ENCODE assay signal across 8 mouse cellular contexts in the genomic region with DNA sequence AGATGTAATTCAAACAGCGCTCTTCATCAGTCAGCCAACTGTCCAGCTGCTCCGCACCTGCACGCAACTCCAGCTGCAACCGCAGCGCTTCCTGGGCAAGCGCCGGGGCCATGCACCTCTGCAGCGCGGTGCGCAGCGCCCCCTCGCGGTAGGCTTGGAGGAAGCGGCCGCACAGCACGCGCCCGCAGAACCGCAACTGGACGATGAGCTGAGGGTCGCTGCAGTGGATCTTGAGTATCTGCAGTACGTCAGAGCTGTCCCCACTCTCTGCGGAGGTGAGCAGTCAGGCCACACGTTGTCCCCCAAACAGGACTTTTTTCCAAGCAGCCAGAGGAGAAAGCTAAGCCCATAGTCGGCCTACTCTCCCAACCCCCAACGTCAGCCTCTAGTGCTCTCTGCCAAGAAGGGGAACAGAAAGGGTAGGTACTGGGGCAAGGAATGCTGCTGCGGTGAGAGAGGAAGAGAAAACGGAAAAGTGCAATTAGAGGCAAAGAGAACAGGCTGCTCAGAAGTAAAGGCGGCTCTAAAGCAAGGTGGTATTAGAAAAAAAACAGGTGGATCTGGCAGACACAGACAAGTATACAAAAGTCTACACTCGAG. TPM values are rescaled to one million over a fixed set of nuclear protein-coding genes. Genes with fewer than 3 reads are reported as not detected.
DNase-seq lines count a peak whose midpoint lies in the region; ATAC-seq and TF ChIP-seq lines count a peak whose summit lies in the region.

No protein-coding gene starts in this region.

- peak; percentile 88 for DNase-seq in ZHBTc4 (ENCODE audit: low read depth, low spot score)
- DNase-seq in cerebellum, adult 9-10 months = peak; percentile 68
- peak; percentile 79 for DNase-seq in forebrain, postnatal 0 days
- DNase-seq in left cerebral cortex, postnatal 4 days = peak; percentile 77
- peak; percentile 76 for DNase-seq in right cerebral cortex, postnatal 14 days
- peak; percentile 68 for DNase-seq in yolk sac, embryonic 10.5 days (ENCODE audit: low spot score)

- peak; percentile 97 for TF ChIP-seq CTCF in forebrain, postnatal 0 days (IDR thresholded peaks at IDR 0.05; ENCODE audit: low read depth)

- H3K27ac ChIP-seq in forebrain, postnatal 0 days (ENCODE audit: low read depth, low read length) = no peak overlapping the region
- H3K27ac ChIP-seq in hindbrain, embryonic 13.5 days = no peak overlapping the region

- ATAC-seq in forebrain, postnatal 0 days = peak; percentile 62
- peak; percentile 46 for ATAC-seq in hindbrain, embryonic 13.5 days (ENCODE audit: low FRiP score)
- ATAC-seq in megakaryocyte-erythroid progenitor cell, adult 5-6 weeks (replicated peaks; ENCODE audit: low FRiP score, low TSS enrichment, poor library complexity, severe bottlenecking) = peak; percentile 46

- intact Hi-C loops in left cerebral cortex, postnatal 4 days (cut with DNase I) = no loop called here

- peak overlapping the region; percentile 33; the same call in 1 of the 2 replicates for H3K9ac ChIP-seq in forebrain, postnatal 0 days
- peak overlapping the region; percentile 63 for H3K9ac ChIP-seq in hindbrain, embryonic 13.5 days

- no peaks in the 10 kb centered on the region for H3K9me3 ChIP-seq in forebrain, postnatal 0 days (ENCODE audit: low read length)
- no peaks in the 10 kb centered on the region for H3K9me3 ChIP-seq in hindbrain, embryonic 13.5 days

- peaks cover 48% of the 10 kb centered on the region for H3K27me3 ChIP-seq in forebrain, postnatal 0 days (ENCODE audit: insufficient read depth, low read length)
- H3K27me3 ChIP-seq in hindbrain, embryonic 13.5 days = peaks cover 94% of the 10 kb centered on the region

- H3K4me3 ChIP-seq in forebrain, postnatal 0 days (ENCODE audit: low read depth, low read length) = peak overlapping the region; percentile 36
- H3K4me3 ChIP-seq in hindbrain, embryonic 13.5 days = peak overlapping the region; percentile 41

- peak overlapping the region; percentile 64 for H3K4me2 ChIP-seq in forebrain, postnatal 0 days (ENCODE audit: low read depth)
- peak overlapping the region; percentile 71 for H3K4me2 ChIP-seq in hindbrain, embryonic 13.5 days

- WGBS in forebrain, postnatal 0 days = 3% methylated on average over 30 of the region's 30 CpGs
- 5% methylated on average over 30 of the region's 30 CpGs for WGBS in hindbrain, embryonic 13.5 days

- H3K4me1 ChIP-seq in forebrain, postnatal 0 days (ENCODE audit: insufficient read depth) = peaks cover 2% of the 10 kb centered on the region
- peaks cover 31% of the 10 kb centered on the region for H3K4me1 ChIP-seq in hindbrain, embryonic 13.5 days (replicated peaks)

- no peaks in the 10 kb centered on the region for H3K36me3 ChIP-seq in forebrain, postnatal 0 days (ENCODE audit: insufficient read depth)
- no peaks in the 10 kb centered on the region for H3K36me3 ChIP-seq in hindbrain, embryonic 13.5 days

RNA-seq across cellular contexts. Expression of a gene that starts 4.6 kb away (rescaled TPM):
- 14.7 and 23.9 TPM in 2 replicates for total RNA-seq in forebrain, postnatal 0 days (2014; rRNA removed)
- polyA plus RNA-seq in forebrain, postnatal 0 days (2015; fragmentation: Nextera tagmentation; extraction: Ambion mirVana) = 14.0 and 20.9 TPM in 2 replicates
- 19.9 and 21.1 TPM in 2 replicates for polyA plus RNA-seq in hindbrain, embryonic 13.5 days (2015; fragmentation: Nextera tagmentation; extraction: Ambion mirVana)
- 10 to 100 TPM in 1 of 2 experiments, 1 to 10 TPM in 1; 9.2 to 11.1 TPM for total RNA-seq in left cerebral cortex, postnatal 4 days (2021)
- total RNA-seq in megakaryocyte-erythroid progenitor cell, adult 5-6 weeks (2014; fragmentation: Nextera tagmentation) = 10.1 and 18.1 TPM in 2 replicates
- 14.0 and 15.0 TPM in 2 replicates for total RNA-seq in megakaryocyte-erythroid progenitor cell, adult 5-6 weeks (2017)

RNA-seq across cellular contexts. Expression of a gene that starts 4.6 kb away (rescaled TPM):
- 0.38 and 1.4 TPM in 2 replicates for total RNA-seq in forebrain, postnatal 0 days (2014; rRNA removed)
- polyA plus RNA-seq in forebrain, postnatal 0 days (2015; fragmentation: Nextera tagmentation; extraction: Ambion mirVana) = 0.85 and 1.1 TPM in 2 replicates
- polyA plus RNA-seq in hindbrain, embryonic 13.5 days (2015; fragmentation: Nextera tagmentation; extraction: Ambion mirVana) = 1.1 and 1.2 TPM in 2 replicates
- under 1 TPM; 0.60 to 0.84 TPM for total RNA-seq in left cerebral cortex, postnatal 4 days (2021)
- 2.4 and 2.7 TPM in 2 replicates for total RNA-seq in megakaryocyte-erythroid progenitor cell, adult 5-6 weeks (2014; fragmentation: Nextera tagmentation)
- total RNA-seq in megakaryocyte-erythroid progenitor cell, adult 5-6 weeks (2017) = 1.7 and 1.9 TPM in 2 replicates

RNA-seq across cellular contexts. Expression of a gene that starts 4.9 kb away (rescaled TPM):
- 8.4 and 11.4 TPM in 2 replicates for total RNA-seq in forebrain, postnatal 0 days (2014; rRNA removed)
- polyA plus RNA-seq in forebrain, postnatal 0 days (2015; fragmentation: Nextera tagmentation; extraction: Ambion mirVana) = 6.6 and 6.8 TPM in 2 replicates
- 6.2 and 6.7 TPM in 2 replicates for polyA plus RNA-seq in hindbrain, embryonic 13.5 days (2015; fragmentation: Nextera tagmentation; extraction: Ambion mirVana)
- total RNA-seq in left cerebral cortex, postnatal 4 days (2021) = 1 to 10 TPM; 4.2 to 4.7 TPM
- 1.4 and 2.6 TPM in 2 replicates for total RNA-seq in megakaryocyte-erythroid progenitor cell, adult 5-6 weeks (2014; fragmentation: Nextera tagmentation)
- total RNA-seq in megakaryocyte-erythroid progenitor cell, adult 5-6 weeks (2017) = 0.23 TPM in 1 of 2 replicates, not detected in the other

RNA-seq across cellular contexts. Expression of a gene that starts 9.8 kb away (rescaled TPM):
- total RNA-seq in forebrain, postnatal 0 days (2014; rRNA removed) = 0.15 and 0.90 TPM in 2 replicates
- polyA plus RNA-seq in forebrain, postnatal 0 days (2015; fragmentation: Nextera tagmentation; extraction: Ambion mirVana) = 0.30 and 0.44 TPM in 2 replicates
- polyA plus RNA-seq in hindbrain, embryonic 13.5 days (2015; fragmentation: Nextera tagmentation; extraction: Ambion mirVana) = 0.27 and 0.44 TPM in 2 replicates
- under 1 TPM; 0.28 to 0.50 TPM for total RNA-seq in left cerebral cortex, postnatal 4 days (2021)
- total RNA-seq in megakaryocyte-erythroid progenitor cell, adult 5-6 weeks (2014; fragmentation: Nextera tagmentation) = not detected in 2 replicates
- not detected in 2 replicates for total RNA-seq in megakaryocyte-erythroid progenitor cell, adult 5-6 weeks (2017)

RNA-seq across cellular contexts. Expression of a gene that starts 16.1 kb away (rescaled TPM):
- total RNA-seq in forebrain, postnatal 0 days (2014; rRNA removed) = 1.5 and 1.7 TPM in 2 replicates
- polyA plus RNA-seq in forebrain, postnatal 0 days (2015; fragmentation: Nextera tagmentation; extraction: Ambion mirVana) = 3.0 and 4.3 TPM in 2 replicates
- 3.9 and 4.5 TPM in 2 replicates for polyA plus RNA-seq in hindbrain, embryonic 13.5 days (2015; fragmentation: Nextera tagmentation; extraction: Ambion mirVana)
- 1 to 10 TPM; 1.1 to 1.5 TPM for total RNA-seq in left cerebral cortex, postnatal 4 days (2021)
- total RNA-seq in megakaryocyte-erythroid progenitor cell, adult 5-6 weeks (2014; fragmentation: Nextera tagmentation) = 0.49 TPM in 1 of 2 replicates, not detected in the other
- total RNA-seq in megakaryocyte-erythroid progenitor cell, adult 5-6 weeks (2017) = 0.04 TPM in 1 of 2 replicates, not detected in the other
